Mouse (Mus musculus) central nervous system, embryonic 14 days (tissue): ENCODE measurements around the gene Gm45844. TPM values are rescaled to one million over a fixed set of nuclear protein-coding genes. Genes with fewer than 3 reads are reported as not detected.

Experiments
- polyA plus RNA-seq: library from polyadenylated mRNA; depleted of rRNA; stranded (reverse); fragments of >200 nt; gene quantifications from 2 replicates; pipeline ENCODE4 v1.2.3, GENCODE M21; 2012; rRNA removed

Gm45844 gene
- polyA plus RNA-seq: 4.1 and 5.1 TPM in 2 replicates

GRCm38 (mm10) chr7:7277966-7278567, at the start of gene Gm45844:
Gm45844 (minus strand) TSS chr7:7278289.

GRCm38 (mm10) chr7:7247228-7247627, 30.9 kb downstream of the Gm45844 start, which contains the start of gene Vmn2r29:
Vmn2r29 (minus strand) TSS chr7:7247328.

GRCm38 (mm10) chr7:7209313-7210151, 68.6 kb downstream of the Gm45844 start, which contains the start of gene Zfp772:
Zfp772 (minus strand) TSS chr7:7209998.

GRCm38 (mm10) chr7:7171227-7172147, 106.6 kb downstream of the Gm45844 start, which contains the start of gene Zfp418:
Zfp418 (plus strand) TSS chr7:7171330.

Other genes with a start within 250 kb of the Gm45844 start
- 17.8 and 20.4 TPM in 2 replicates for gene Zfp954, start 156.8 kb downstream of the Gm45844 start, polyA plus RNA-seq
- 5.6 and 6.9 TPM in 2 replicates for gene Zfp773, start 141.5 kb downstream of the Gm45844 start, polyA plus RNA-seq
- gene Zfp418, start 107.0 kb downstream of the Gm45844 start, polyA plus RNA-seq: 2.8 and 3.5 TPM in 2 replicates
- 10.1 and 11.8 TPM in 2 replicates for gene Zfp772, start 68.3 kb downstream of the Gm45844 start, polyA plus RNA-seq
- gene Vmn2r29, start 31.0 kb downstream of the Gm45844 start, polyA plus RNA-seq: 3.5 and 4.4 TPM in 2 replicates
- 67.7 and 67.9 TPM in 2 replicates for gene Clcn4, start 22.6 kb upstream of the Gm45844 start, polyA plus RNA-seq
- not detected in 2 replicates for gene Vmn2r30, start 59.3 kb upstream of the Gm45844 start, polyA plus RNA-seq
- not detected in 2 replicates for gene Gm45783, start 96.3 kb upstream of the Gm45844 start, polyA plus RNA-seq
- not detected in 2 replicates for gene Vmn2r31, start 121.4 kb upstream of the Gm45844 start, polyA plus RNA-seq
- not detected in 2 replicates for gene Vmn2r32, start 201.7 kb upstream of the Gm45844 start, polyA plus RNA-seq